Mouse (Mus musculus) brown adipose tissue, adult 24 weeks (tissue): ENCODE data around the gene Spns1. TPM values are rescaled to one million over a fixed set of nuclear protein-coding genes. Genes with fewer than 3 reads are reported as not detected.
A peak's percentile ranks its signal among the peaks of the same experiment; 100 is the strongest.
"Not testable (repeated sequence)": the region's sequence is repeated elsewhere in the genome, so short reads cannot be mapped to it uniquely, and the experiment has no call there.

ENCODE experiments used
- H3K27ac ChIP-seq: fragments of 200-500 bp; replicated peaks from 2 replicates; pipeline ENCODE4 v1.5.1; 2012; ENCODE audit warnings: low read depth, mild to moderate bottlenecking, low read length
- H3K4me1 ChIP-seq: fragments of 200-500 bp; 2 replicates; pipeline ENCODE4 v1.6.1; 2012; ENCODE audit warnings: low read length, mixed read lengths; ENCODE audit not compliant: control insufficient read depth, insufficient read depth, insufficient read length
- H3K4me3 ChIP-seq: fragments of 200-500 bp; 2 replicates; pipeline ENCODE4 v1.5.1; 2012; ENCODE audit warnings: low read depth, mild to moderate bottlenecking, low read length, moderate library complexity; ENCODE audit not compliant: insufficient read depth
- polyA plus RNA-seq: library from polyadenylated mRNA; stranded (reverse); fragments of >200 nt; gene quantifications from 2 replicates; pipeline ENCODE4 v1.2.4, GENCODE M21; 2012; ENCODE audit not compliant: missing spikeins, insufficient read depth, insufficient read length

The Spns1 gene
- polyA plus RNA-seq, result 10.1 and 12.6 TPM in 2 replicates

DNA sequence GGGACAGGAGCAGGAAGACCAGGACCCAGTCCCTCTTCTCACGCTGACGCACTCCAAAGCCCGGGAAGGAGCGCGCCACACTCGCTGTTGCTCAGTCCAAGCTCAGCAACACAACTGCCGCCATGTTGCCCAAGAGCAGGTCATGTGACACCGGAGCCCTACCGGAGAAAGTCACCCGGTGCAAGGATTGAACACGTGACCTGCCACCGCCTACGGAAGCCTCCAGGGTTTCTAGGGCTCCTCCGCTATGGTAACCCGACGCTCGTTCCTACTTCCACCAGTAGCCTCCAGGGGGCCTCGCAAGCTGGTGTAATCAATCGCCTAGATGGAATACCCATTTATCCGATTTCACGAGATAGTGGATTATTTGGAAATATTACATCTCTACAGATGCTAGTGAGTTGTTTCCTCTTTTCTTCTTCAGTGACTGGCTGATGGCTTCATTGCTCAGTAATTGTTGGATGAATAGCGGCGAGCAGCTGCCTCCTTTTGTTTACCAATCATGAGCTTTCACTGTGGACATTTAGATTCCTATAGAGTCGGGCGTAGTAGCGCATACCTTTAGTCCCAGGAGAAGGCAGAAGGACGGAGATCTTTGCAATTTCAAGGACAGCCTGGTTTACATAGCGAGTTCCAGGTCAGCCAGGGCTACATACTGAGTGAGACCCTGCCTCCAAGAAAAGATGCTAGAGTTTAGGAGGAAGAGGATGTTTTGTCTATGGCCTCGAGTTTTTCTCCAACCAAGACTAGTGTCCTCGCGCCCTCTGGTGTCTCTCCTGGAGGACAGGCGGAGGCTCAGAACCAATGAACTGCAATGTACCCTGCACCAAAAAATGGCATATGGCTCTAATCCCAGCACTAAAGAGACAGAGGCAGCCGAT, at the start of gene Spns1:
Gene Spns1 (minus strand): TSS at position 173 of the 881 bp plus-strand sequence.
- peak within 1 kb of the TSS; percentile 69 for H3K4me3 ChIP-seq
- H3K4me1 ChIP-seq, result peaks cover 9% of the 10 kb centered on the region
- H3K27ac ChIP-seq, result 0 out of 2 replicates have a peak within 1 kb of the TSS, but pooled peaks have one; percentile 6

DNA sequence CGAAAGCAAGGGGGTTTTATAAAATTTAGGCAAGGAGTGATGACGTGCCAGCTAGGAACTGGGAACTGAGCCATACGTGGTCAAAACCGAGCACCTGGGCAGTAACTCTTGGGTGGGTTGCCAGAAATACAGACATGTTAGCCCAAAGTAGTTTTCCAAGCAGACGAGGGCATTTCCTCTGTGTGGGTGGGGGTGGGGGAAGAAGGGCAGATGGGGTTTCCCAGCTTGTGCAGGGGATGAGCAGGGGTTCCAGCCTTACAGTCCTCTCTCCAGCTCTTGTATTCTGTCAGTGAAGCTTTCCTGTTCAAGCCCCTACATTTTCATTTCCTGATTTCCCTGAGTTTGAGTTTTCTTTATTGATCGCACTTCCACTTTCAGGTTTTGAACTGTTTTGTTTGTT, 46.9 kb upstream of the Spns1 start:
- Histone ChIP-seq H3K4me1 (no peaks in the 10 kb centered on the region), H3K4me3 (no peak overlapping the region), H3K27ac (no peak overlapping the region)

DNA sequence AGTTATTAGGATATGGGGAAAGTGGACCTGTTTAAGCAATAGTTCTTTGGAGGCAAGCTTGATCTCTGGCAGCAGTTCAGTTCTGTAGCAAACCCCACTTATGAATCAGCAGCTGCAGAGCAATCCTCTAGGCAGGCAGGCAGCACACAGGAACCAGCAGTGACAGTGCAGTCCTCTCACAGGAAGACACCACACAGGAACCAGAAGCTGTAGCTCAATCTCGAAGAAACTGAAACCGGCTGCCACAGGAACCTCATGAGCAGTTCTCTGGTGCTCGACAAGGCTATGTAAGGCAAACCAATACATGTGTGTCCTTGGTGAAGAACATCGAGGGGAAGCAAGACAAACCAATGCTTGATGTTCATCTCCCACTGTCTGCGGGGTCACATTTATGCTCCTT, 44.5 kb upstream of the Spns1 start:
- no peaks in the 10 kb centered on the region for H3K4me1 ChIP-seq
- H3K27ac ChIP-seq, result no peak overlapping the region
- H3K4me3 ChIP-seq, result no peak overlapping the region

GRCm38 (mm10) chr7:126418496-126418895, 41.2 kb upstream of the Spns1 start:
- H3K4me1 ChIP-seq, result no peaks in the 10 kb centered on the region
- H3K27ac ChIP-seq, result no peak overlapping the region
- H3K4me3 ChIP-seq, result no peak overlapping the region

DNA sequence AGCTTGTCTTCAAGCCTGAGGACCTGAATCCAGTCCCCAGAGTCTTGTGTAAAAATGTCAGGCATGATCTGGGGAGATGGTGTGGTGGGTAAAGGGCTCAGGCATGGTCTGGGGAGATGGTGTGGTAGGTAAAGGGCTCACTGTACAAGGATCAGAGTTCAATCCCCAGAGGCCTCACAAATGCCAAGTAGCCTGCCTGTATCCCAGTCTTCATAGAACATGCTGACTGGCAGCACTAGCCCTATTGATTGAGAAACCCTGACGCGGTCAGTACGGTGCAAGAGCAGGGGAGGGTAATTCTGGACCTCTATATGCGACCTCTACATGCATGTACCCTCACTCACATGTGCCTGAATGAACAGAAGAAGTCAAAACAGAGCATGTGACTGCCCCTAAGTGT, 40.4 kb upstream of the Spns1 start:
- no peak overlapping the region for H3K4me3 ChIP-seq

DNA sequence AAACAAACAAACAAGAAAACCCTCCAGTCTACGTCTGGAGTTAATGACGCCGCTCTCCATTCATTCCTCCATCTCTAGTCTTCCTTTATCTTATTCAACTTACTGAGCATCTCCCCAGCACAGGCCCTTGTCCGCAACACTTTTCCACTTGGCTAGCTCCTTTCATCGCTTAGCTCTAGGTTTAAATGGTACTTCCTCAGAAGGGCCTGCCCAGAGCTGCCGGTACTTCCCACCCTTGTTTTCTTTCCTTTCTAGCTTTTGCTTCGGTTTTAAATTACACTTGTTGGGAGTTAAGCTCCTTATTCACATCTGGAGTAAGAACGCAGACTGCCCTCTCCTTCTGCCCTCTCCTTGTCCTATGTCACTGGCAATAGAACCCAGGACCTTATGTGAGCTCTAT, 39.8 kb upstream of the Spns1 start:
- no peaks in the 10 kb centered on the region for H3K4me1 ChIP-seq
- no peak overlapping the region for H3K27ac ChIP-seq
- no peak overlapping the region for H3K4me3 ChIP-seq

More for the DNA sequence above, 40.4 kb upstream of the Spns1 start:
- H3K4me1 ChIP-seq, result no peaks in the 10 kb centered on the region
- no peak overlapping the region for H3K27ac ChIP-seq

- no peaks in the 10 kb centered on the region for H3K4me1 ChIP-seq
- no peak overlapping the region for H3K27ac ChIP-seq
- no peak overlapping the region for H3K4me3 ChIP-seq
Measured at GRCm38 (mm10) chr7:126416615-126417014, 39.4 kb upstream of the Spns1 start.

DNA sequence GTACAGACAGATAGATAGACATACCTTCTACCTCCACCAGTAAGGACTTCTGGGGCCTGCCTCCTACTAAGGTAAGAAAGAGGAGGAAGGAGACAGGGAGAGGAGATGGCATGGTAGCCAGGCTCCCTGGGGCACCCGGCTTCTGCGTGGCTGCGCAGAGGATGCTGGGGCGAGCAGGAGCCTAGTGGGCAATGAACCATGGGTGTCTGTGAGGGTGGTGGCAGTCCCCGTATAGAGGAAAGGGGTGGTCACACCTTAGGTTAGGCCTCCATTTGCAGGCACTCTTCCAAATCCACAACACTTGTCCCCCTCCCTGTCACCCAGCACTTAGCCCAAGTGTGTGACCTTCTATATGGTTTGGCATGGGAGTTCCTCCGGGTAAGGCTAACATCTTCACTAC, 37.5 kb upstream of the Spns1 start, which contains the start of gene Cd19:
Gene Cd19 (minus strand): TSS at position 165 of the 400 bp plus-strand sequence.
- Histone ChIP-seq H3K27ac (no peak within 1 kb of the TSS), H3K4me3 (no peak within 1 kb of the TSS), H3K4me1 (no peaks in the 10 kb centered on the region)

DNA sequence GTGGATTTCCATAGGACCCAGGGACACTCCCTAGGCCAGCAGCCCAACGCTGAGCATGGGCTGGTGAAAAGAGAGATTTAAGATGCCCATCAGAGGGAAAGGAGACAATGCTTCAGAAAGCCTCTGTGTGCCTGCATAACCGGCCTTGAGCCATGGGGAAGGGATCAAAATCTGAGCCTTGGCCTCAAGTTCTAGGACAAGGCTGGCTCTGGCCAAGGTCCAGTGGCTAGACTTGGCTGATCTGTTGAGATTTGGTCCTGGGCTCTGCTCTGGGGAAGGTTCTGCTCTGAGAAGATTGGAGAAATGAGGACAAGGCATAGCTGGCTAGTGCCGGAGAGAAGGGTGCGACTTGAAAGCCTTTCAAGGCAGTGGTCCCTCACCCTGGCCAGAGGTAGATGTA, 33.8 kb upstream of the Spns1 start:
- no peaks in the 10 kb centered on the region for H3K4me1 ChIP-seq

DNA sequence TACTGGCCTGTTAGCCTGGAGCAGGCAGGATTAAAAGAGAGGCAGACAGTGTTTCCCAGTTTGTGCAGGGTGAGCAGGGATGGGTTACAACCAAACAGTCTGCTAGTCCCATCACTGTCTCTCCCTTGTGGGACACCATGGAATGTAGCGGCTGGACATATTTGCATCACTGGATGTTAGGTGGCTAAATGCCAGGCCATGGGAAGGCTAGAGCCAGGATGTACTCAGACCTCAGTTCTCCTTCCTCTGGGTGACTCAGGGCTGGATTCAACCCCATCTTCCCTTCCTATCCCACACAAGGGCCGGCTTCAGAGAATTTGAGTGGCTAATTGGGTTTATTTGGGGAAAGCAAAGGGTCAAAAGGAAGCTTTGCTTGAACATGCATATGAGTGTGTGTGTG, 31.4 kb upstream of the Spns1 start:
- no peak overlapping the region for H3K4me3 ChIP-seq
- no peak overlapping the region for H3K27ac ChIP-seq
- no peaks in the 10 kb centered on the region for H3K4me1 ChIP-seq

More for the DNA sequence above, 33.8 kb upstream of the Spns1 start:
- Histone ChIP-seq H3K4me3 (no peak overlapping the region), H3K27ac (no peak overlapping the region)

GRCm38 (mm10) chr7:126402518-126402917, 25.3 kb upstream of the Spns1 start:
- H3K4me1 ChIP-seq, H3K4me3 ChIP-seq, H3K27ac ChIP-seq: not testable (repeated sequence)

DNA sequence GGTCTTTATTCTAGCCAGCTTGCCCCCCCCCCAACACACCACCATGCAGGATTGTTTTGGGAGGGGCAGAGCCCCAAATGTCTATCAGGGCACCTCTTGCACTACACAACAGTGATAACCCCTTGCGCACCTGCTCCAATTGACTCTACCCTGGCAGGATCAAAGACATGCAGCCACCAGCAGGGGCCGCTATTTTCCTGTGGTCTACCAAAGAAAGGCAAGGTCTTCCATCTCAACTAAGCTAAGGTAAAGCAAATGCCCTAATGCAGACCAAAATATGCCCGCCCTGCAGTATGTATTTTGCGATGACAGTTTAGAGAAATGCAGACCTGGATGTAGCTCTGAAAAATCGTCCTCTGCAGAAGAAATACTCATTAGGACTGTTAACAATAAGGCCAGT, 22.3 kb upstream of the Spns1 start:
- no peak overlapping the region for H3K27ac ChIP-seq
- H3K4me1 ChIP-seq, result no peaks in the 10 kb centered on the region
- no peak overlapping the region for H3K4me3 ChIP-seq

GRCm38 (mm10) chr7:126397822-126398221, 20.6 kb upstream of the Spns1 start:
- no peak overlapping the region for H3K27ac ChIP-seq
- no peaks in the 10 kb centered on the region for H3K4me1 ChIP-seq
- H3K4me3 ChIP-seq, result no peak overlapping the region

- Histone ChIP-seq H3K27ac (no peak overlapping the region), H3K4me1 (no peaks in the 10 kb centered on the region), H3K4me3 (no peak overlapping the region)
Measured at GRCm38 (mm10) chr7:126397221-126397620, 20.0 kb upstream of the Spns1 start.

GRCm38 (mm10) chr7:126396298-126397119, 19.3 kb upstream of the Spns1 start, which contains the start of gene Nfatc2ip:
Gene Nfatc2ip (minus strand): TSS chr7:126396737.
- no peak within 1 kb of the TSS for H3K27ac ChIP-seq
- H3K4me1 ChIP-seq, result no peaks in the 10 kb centered on the region
- peak within 1 kb of the TSS; percentile 81 for H3K4me3 ChIP-seq
